Mouse (Mus musculus) lung, adult 2 months (tissue): ENCODE results near the gene Rpap1.

ENCODE experiments used
- CTCF ChIP-seq: fragments of 200-500 bp; IDR thresholded peaks from 2 replicates; pipeline ENCODE4 v1.5.1; 2011; ENCODE audit warnings: mild to moderate bottlenecking, low read length, control low read depth; ENCODE audit not compliant: insufficient read depth
- POLR2A ChIP-seq: fragments of 200-500 bp; IDR thresholded peaks from 2 replicates; pipeline ENCODE4 v1.6.1; 2011; ENCODE audit warnings: low read depth, mild to moderate bottlenecking, control low read depth, low read length, borderline replicate concordance; ENCODE audit errors: extremely low read depth

GRCm38 (mm10) chr2:119757601-119758100 is 29.7 kb downstream of the Rpap1 start:
- TF ChIP-seq POLR2A, result no peak
- TF ChIP-seq CTCF, result no peak
